Mouse (Mus musculus) left cerebral cortex, adult 18-20 months (tissue): ENCODE data around the gene Eif4g2. TPM values are rescaled to one million over a fixed set of nuclear protein-coding genes. Genes with fewer than 3 reads are reported as not detected.

Experiments used
- DNase-seq, 2 experiments: peaks; one replicate each; pipeline ENCODE4 v3.0.0; 2021 to 2022; ENCODE audit warnings: low spot score in 2 of 2, mixed read lengths in 1 of 2
- total RNA-seq, 2 experiments: library from RNA; stranded (reverse); gene quantifications; 2 replicates each; pipeline ENCODE4 v1.2.3; 2021

Eif4g2 gene
- total RNA-seq, 2 experiments from 2014 or later = 615 to 634 TPM

DNA sequence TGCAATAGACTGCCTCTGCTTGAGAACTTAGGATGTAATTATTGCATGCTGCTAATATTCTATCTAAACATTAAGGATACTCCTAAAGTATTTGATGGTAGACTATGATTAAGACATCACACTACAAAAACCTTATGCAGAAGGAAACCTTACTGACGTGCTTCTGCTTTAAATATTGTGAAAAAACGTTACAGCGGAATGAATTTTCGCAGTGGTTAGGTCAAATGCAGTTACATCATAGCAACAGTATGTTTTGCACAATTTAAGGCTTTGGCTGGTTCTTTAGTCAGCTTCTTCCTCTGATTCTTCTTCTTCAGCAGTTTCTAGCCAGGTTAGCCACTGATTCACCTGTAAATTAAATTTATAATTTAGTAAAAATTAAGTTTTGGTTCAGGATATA is 10.4 kb downstream of the Eif4g2 start:
- no peak for DNase-seq

DNA sequence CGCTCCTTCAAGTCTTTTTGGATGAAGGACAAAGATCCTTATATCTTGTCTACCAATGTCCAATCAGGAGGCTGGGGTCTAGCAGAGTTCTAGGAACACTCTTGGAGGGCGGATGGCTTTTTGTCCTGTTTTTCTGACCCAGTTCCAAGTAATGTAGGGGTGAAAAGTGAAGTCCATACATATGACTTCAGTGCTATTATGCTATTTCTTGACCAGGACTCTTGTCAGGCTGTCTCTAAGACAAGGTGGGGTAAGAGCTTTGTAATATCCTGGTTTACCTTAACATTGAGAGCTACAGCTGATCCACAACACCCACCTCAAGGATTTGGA is 12.7 kb downstream of the Eif4g2 start:
- no peak for DNase-seq

DNA sequence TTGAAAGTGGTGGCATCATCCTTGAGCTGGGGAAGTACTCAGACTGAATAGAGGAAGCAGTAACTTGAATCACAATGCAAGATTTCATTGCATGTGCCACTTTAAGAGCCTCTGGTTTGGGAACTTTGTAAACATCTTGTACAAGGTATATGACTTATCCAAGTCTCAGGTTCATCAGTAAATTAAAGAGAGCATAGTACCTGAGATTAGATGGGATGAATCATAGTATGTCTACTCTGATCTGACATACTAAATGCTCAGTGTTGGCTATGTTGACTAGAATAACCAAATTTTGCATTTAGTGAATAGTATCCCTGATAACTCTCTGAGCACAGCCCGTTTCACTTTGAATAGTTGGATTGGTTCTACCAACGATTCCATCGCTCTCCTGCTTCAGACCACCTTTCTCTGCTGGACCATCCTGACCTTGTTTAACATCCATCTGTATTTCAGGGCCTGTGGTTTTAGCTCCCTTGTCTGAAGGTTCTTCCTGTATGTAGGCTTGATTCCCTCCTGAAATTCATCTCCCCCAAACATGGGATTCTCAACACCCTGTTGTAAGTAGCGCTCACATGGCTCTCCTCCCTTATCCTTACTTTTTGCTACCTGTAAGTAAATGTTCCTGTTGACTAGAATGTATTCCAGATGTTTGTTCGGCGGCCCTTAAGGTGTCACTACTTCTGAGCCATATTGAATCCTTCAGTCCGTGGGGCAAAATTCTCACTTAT is 13.2 kb downstream of the Eif4g2 start:
- no peak for DNase-seq

DNA sequence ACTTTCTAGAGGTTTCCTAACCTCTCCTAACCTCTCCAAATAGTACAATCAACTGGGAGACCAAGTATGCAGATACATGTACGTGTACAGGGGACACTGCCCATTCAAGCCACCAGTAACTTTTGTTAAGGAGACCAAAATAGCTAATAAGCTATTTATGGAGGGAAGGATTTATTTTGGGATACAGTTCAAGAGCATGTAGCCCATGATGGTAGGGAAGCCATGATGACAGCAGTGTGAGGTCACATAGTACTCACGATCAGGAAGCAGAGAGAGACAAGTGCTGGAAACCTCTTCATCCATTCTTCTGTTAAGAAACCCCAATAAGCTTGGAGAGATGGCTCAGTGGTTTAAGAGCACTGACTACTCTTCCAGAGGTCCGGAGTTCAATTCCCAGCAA is 14.6 kb downstream of the Eif4g2 start:
- DNase-seq = no peak

DNA sequence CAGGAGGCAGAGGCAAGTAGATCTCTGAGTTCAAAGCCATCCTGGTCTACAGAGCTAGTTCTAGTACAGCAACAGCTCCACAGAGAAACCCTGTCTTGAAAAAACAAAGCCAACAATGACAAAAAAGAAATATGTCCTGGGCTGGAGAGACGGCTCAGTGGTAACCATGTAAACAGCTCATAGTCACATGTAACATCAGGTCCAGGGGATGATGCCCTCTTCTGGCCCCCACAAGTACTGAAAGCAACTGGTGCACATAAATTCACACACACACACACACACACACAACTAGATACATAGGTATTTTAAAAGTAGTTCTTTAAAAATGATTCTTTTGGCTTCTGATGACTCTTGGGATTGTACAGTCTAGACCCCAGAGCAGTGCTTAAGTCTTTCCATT is 19.9 kb downstream of the Eif4g2 start:
- DNase-seq = no peak

DNA sequence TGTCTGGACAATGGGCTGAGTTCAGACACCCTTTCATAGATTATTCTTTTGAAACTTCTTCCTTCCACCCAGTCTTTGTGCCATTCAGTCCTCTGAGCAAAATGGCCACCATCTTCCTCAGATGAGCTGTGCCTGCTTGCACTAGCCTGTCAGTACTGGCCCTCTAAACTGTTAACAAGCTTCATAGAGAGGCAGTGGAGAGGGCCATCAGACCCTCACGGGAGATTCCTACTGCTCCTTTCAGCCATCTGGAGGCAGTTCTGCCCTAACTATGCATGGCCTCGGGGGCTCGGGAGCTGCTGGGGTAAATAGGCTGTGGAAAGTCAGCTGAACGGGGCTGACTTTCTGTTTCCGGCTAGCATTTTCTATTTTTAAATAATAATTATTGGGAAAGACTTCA is 23.3 kb downstream of the Eif4g2 start:
- no peak for DNase-seq

DNA sequence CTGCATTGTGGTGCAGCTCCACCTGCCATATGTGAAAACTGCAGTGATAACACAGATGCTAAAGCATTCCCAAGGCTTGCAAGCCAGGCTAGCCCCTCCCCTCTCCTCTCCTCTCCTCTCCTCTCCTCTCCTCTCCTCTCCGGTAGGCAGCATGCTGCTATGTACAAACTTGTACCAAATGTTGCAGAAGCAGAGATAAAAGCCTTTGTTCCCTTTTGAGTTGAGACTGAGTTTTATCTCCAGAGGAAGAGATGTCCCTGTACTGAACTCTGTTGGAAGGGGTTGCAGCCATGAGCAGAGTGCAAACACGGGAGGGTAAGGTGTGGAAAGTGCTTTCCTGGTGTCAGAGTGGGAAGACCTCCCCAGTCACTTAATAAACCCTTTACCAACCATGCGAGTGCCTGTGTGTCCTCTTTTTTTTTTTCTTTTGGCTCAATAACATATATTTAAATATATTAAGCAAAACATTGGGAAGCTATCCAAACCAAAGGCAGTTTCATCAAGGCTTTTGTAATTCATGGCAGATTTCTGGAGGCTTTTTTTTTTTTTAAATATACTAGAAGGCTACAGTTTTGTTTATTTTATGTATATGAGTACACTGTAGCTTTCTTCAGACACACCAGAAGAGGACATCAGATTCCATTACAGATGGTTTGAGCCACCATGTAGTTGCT is 26.7 kb downstream of the Eif4g2 start:
- DNase-seq = no peak

DNA sequence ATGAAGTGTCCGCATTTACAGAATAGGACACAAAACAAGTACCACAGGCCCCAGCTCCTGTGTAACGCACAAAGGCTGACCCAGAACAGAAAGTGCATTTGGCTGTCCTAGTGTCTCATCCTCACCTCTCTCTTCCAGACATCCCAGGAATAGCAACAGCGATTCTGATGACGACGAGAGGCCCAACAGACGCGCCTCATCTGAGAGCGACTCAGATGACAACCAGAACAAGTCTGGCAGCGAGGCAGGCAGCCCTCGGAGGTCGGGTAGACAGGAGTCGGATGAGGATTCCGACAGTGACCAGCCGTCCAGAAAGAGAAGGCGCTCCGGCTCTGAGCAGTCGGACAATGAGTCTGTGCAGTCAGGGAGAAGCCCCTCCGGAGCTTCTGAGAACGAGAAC is 27.6 kb downstream of the Eif4g2 start:
- DNase-seq = no peak

DNA sequence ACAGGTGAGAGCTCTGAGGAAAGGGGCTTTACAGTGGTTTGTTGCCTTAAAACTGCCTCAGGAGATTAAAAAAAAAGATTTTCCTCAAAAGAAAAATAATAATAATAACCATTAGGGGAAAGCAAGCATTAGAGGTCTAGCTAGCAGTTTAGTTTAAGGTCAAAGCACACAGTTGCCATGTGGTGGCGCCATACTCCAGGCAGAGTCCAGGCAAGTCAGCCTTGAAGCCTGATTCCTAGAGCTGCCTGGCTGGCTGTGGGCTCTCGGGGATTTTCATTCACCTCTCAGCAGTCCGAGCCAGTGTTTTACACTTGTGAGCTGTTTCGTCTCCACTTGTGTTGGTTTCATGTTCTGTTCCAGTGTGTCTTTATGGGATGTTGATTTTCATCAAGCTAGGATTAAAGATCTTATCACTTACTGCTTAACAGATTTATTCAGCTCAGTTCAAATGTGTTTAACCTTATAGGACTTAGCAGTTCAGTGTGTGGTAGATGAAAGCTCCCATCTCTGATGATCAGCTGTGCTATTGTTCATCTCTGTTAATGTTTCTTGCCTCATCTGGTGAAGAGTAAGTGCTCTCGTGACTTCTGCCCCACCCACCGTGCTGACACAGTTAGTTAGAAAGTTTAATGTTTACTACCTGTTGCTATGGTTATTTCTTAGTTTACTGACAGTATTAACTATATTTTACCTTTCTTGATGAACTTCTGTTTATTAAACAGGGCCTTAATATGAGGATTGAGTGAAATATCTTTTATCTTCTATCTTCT is 33.0 kb downstream of the Eif4g2 start:
- peak; percentile 63 for DNase-seq

DNA sequence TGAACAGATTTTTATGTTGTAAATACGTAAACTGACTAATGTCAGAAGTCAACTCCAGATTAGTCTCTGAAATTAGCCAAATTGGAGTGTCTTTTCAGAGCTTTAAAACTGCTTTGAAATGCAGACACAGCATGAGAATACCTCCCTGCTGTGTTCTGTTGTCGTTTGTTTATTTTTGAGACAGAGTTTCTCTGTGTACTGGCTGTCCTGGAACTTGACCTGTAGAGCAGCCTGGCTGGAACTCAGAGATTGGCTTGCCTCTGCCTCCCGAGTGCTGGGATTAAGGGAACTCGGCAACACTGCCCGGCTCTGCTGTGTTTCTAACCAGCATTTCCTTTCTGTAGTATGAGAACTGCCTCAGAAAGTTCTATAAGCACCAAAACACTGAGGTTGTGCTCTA is 33.9 kb downstream of the Eif4g2 start:
- no peak for DNase-seq

DNA sequence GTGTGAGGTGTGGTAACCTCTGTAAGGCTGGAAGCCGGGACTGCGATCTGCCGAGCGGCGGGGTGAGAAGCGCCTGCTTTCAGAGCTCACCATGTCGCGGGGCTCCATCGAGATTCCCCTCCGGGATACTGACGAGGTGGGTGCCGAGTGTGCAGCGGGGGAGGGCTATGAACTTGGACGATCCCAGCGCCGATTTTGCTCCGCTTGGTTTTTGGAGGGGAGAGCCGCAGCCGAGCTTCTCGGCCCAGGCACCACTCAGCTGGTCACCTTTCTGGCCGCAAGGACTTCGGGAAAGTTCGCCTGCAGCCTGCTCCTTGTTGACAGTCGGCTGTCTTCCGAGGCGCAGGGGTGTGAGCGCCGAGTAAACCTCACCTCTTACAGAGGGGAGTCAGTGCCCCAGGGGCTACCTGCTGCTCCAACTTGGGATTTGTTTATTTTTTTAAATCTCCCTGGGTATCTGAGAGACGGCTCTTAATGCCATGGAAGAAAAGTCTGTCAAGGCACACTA is 53.7 kb downstream of the Eif4g2 start:
- no peak for DNase-seq

DNA sequence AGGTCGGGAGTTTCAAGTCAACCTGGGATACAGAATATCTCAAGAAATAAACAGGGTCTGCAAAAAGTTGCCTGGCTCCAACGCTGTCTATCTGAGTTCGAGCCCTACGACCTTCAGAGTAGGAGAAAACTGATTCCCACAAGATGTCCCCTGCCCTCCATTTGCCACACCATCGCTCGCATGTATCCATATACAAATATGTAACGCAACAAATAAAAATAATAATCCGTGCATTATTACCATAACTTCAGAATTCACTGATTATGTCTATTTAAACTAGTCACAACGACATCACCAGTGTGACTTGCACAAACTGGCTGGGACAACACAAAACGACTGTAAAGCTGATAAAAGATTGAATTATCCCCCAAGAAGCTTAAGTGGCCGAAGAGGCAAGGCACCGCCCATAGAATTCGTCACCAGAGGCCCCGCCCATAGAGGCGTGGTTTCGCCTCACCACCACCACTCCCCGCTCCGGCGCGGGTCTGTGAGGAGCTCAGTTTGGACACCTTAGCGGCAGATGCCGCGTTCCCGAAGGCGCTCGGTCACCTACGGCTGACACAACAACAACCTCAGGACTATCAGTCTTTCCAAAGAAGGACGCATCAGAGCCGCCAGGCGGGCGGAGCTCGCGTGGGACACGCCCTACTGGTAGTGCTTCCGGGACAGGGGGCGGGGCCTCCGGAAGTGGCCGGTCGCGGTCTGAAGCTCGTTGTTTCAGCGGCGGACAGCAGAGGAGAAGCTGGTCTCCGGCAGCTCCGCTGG is 54.4 kb downstream of the Eif4g2 start, which contains the start of gene Ctr9:
TSS of gene Ctr9 (plus strand) at position 671 of the 765 bp plus-strand sequence.
- peak; percentile 91 to 94 for DNase-seq

DNA sequence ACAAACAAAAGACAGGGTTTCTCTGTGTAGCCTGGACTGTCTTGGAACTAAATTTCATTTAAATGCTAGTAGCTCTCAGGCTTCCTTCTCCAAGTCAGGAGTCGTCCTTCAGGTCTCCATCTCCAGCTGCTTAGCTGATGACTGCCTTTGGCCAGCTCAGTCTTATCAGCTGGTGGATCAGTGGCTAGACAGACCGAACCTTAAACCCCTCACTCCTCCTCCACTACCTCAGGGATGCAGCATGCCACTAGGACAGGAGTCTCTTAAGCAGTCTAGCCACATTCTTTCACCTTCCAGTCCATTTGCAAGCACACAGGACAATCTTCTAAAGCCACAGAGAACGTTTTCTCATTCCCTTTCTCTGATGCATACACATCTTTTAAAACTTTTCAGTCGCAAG is 57.9 kb downstream of the Eif4g2 start:
- no peak for DNase-seq

DNA sequence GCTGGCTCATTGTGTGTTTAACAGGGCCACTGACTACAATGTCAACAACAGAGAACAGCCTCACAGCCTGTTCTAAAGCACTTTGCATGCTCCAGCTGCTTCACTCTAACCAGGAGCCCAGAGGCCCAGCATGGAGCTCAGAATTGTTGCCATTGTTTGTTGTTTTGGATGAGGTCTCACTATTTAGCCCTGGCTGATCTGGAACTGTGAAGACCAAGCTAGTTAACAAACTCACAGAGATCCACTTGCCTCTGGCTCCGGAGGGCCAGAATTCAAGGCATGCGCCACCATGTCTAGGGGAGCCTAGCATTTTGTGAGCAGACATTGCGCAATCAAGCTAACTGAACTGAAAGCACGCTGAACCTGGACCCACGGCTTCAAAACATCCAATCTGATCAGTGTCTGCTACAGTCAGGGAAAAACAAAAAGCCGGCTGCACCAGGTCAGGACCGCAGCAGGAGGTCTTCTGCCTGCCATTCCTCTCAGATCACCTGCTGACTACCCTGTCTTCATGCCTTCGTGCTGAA is 58.7 kb downstream of the Eif4g2 start:
- no peak for DNase-seq

DNA sequence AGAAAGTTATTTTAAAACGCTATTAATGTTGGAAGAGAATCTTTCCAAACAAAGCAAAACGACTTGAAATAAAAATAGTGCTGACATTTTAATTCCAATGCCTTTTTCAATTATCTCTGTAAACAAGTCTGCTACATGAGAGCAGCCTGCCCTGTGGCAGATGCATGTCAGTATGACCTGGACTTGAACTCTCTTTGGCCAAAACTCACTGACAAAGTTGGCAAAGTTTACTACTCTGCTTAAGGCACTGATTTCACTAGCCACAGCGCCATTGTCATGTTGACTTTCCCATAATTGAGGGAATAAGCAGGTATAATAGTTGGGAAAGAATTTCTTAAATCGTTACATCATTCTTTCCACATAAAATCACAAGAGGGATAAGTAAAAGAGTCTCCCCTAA is 62.0 kb downstream of the Eif4g2 start:
- no peak for DNase-seq

Other genes with a start within 250 kb of the Eif4g2 start
- gene Rnf141, start 238.6 kb downstream of the Eif4g2 start, total RNA-seq = 10 to 100 TPM; 76.2 to 85.0 TPM
- gene Lyve1, start 219.8 kb downstream of the Eif4g2 start, total RNA-seq = 1 to 10 TPM; 1.5 to 1.6 TPM
- gene Mrvi1, start 100.6 kb downstream of the Eif4g2 start, total RNA-seq = 1 to 10 TPM; 2.7 to 3.3 TPM
- gene Ctr9, start 54.1 kb downstream of the Eif4g2 start, total RNA-seq = 10 to 100 TPM; 37.1 to 39.5 TPM